Mouse (Mus musculus) heart, embryonic 10.5 days (tissue): ENCODE results near the gene Zfp385a. TPM values are rescaled to one million over a fixed set of nuclear protein-coding genes. Genes with fewer than 3 reads are reported as not detected.

Experiments
- DNase-seq: peaks from one replicate; pipeline ENCODE4 v3.0.0-alpha.2; 2017; ENCODE audit warnings: low spot score
- H3K27ac ChIP-seq: fragments of 300-500 bp; sonication (generic); 2 replicates; pipeline ENCODE4 v1.5.1; 2016; ENCODE audit warnings: mild to moderate bottlenecking
- H3K27me3 ChIP-seq: fragments of 300-500 bp; sonication (generic); 2 replicates; pipeline ENCODE4 v1.6.1; 2016; ENCODE audit warnings: mild to moderate bottlenecking; ENCODE audit not compliant: poor library complexity, insufficient read depth, severe bottlenecking
- H3K36me3 ChIP-seq: fragments of 300-500 bp; sonication (generic); 2 replicates; pipeline ENCODE4 v1.6.1; 2016; ENCODE audit warnings: mild to moderate bottlenecking, moderate library complexity
- H3K4me1 ChIP-seq: fragments of 300-500 bp; sonication (generic); 2 replicates; pipeline ENCODE4 v1.6.1; 2016; ENCODE audit warnings: mild to moderate bottlenecking
- H3K4me3 ChIP-seq: fragments of 300-500 bp; sonication (generic); 2 replicates; pipeline ENCODE4 v1.5.1; 2016; ENCODE audit warnings: mild to moderate bottlenecking, moderate library complexity
- H3K9me3 ChIP-seq: fragments of 300-500 bp; sonication (generic); 2 replicates; pipeline ENCODE4 v1.6.1; 2016; ENCODE audit warnings: mild to moderate bottlenecking, moderate library complexity
- WGBS: fragments of 180-500 bp; shearing (Covaris S2); methylation state at CpG from one replicate; pipeline ENCODE4 v1.1.7; 2016; 5-methylcytosine and 5-hydroxymethylcytosine counted together
- polyA plus RNA-seq: library from polyadenylated mRNA; unstranded; fragments of >200 nt; fragmentation: Nextera tagmentation; extraction: Ambion mirVana; gene quantifications from 2 replicates; pipeline ENCODE4 v1.2.1, GENCODE M21; 2016

The Zfp385a gene
- 8.9 and 15.8 TPM in 2 replicates for polyA plus RNA-seq

DNA sequence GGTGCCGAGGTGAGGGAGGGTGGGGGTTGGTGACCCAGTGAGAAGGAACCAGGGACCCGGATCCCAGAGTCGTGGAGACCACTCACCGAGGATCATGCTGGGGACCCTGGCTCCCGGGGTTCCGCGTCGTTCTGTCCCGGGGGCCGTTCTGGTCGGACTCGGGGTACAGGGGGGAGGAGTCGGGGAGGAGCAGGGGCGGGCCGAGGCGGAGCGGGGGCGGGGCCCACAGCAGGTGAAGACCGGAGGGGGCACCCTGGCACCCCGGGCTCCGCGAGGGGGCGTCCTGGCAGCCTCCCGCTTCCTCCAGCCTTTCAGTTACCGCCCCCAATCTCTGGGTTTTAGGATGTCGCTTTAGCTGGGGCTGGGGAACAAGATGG, at the start of gene Zfp385a:
TSS of gene Zfp385a (minus strand) at position 133 of the 377 bp plus-strand sequence.
- WGBS: under 1% methylated on average over 26 of the region's 26 CpGs
- Histone ChIP-seq H3K27me3 (peaks cover 63% of the 10 kb centered on the region), H3K9me3 (no peaks in the 10 kb centered on the region), H3K27ac (peak within 1 kb of the TSS; percentile 24), H3K36me3 (peaks cover 17% of the 10 kb centered on the region), H3K4me3 (peak within 1 kb of the TSS; percentile 68), H3K4me1 (peaks cover 39% of the 10 kb centered on the region)
- DNase-seq: no peak

DNA sequence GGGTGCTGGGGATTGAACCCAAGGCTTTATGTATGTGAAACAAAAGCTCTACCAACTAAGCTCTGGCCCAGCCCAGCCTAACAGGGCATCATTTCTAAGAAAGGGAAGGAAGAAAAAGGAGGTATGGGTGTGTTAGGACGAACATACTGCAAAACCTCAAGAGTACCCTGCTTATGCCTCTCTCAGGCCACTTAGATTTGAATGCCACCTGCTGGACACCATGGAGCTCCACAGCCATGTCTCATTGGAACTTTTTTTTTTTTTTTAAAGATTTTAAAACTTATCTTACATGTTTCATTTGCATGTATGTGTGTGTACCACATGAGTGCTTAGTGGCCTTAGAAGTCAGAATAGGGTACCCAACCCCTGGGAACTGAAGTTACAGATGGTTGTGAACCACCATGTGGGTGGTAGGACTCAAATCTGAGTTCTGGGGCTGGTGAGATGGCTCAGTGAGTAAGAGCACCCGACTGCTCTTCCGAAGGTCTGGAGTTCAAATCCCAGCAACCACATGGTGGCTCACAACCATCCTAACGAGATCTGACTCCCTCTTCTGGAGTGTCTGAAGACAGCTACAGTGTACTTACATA, 48.8 kb upstream of the Zfp385a start:
- Histone ChIP-seq H3K27me3 (no peaks in the 10 kb centered on the region), H3K36me3 (no peaks in the 10 kb centered on the region), H3K27ac (no peak overlapping the region), H3K4me3 (no peak overlapping the region), H3K4me1 (peaks cover 9% of the 10 kb centered on the region), H3K9me3 (no peaks in the 10 kb centered on the region)
- DNase-seq: no peak
- WGBS: 42% methylated on average over 4 of the region's 4 CpGs

DNA sequence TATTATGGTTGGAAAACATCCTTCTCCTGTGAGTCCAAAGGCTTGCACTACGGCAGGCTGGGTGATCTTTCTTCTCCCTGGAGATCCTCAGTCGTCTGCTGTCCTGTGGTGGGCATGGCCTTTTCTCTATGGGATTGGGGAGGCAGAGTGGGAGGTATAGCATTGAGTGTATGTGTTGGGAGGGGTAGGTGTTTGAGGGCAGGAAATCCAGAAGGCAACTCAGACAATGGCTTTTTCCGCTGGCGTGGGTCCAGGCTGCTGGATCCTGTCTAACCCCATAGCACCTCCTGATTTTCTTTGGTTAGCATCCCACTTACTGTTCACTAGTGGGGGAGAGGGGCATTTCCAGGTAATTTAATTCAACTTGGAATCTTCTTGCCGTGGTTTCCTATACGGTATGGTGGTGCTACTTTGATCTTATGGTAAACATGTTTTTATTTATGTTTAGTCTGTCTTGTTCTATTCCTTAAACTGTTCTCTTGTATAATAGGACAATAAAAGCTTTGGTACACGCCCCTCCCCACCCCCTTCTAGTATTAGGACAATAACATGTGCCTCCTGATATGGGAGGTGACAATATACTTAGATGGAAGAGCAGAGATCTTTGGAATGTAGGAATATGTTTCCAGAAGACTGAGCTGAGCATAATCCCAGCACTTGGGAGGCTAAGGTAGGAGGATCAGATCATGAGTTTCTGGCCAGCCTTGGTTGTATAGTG, 44.0 kb upstream of the Zfp385a start:
- WGBS: 60% methylated on average over 7 of the region's 7 CpGs
- DNase-seq: no peak
- peak overlapping the region; percentile 71 for H3K27ac ChIP-seq
- H3K4me1 ChIP-seq: peaks cover 25% of the 10 kb centered on the region
- H3K9me3 ChIP-seq: no peaks in the 10 kb centered on the region
- no peaks in the 10 kb centered on the region for H3K36me3 ChIP-seq
- H3K4me3 ChIP-seq: peak overlapping the region; percentile 24; the same call in 1 of the 2 replicates
- H3K27me3 ChIP-seq: no peaks in the 10 kb centered on the region

DNA sequence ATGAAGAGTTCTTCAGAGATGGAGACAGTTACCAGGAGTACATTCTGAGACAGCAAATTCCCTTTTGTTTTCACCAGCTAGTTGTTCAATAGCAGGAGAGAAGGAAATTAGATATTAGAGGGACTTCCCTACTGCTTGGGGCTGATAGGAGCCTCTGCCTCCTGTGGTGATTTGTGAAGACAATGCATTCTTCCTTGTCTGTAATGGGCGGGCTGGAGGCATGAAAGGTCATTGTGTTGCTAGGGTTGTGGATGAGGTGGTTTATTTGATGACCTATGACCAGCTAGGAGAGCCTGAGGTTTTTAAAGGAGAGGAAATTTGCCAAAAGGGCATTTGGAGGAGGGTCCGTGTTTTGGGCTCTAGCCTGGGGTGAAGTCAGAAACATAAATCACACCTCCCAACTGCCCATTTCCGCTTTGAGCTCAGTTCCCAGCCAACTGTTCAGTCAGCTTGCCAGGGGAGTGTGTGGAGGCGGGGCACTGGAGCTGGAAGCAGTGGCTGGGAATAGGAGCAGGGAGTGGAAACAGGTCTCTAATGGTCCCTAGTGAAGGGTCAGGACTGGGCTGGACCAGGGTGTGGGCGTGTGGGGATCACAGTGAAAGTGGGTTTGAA, 43.0 kb upstream of the Zfp385a start:
- Histone ChIP-seq H3K36me3 (no peaks in the 10 kb centered on the region), H3K9me3 (no peaks in the 10 kb centered on the region), H3K4me1 (peaks cover 36% of the 10 kb centered on the region), H3K27me3 (no peaks in the 10 kb centered on the region), H3K27ac (peak overlapping the region; percentile 71), H3K4me3 (peak overlapping the region; percentile 24; the same call in 1 of the 2 replicates)
- 42% methylated on average over 5 of the region's 5 CpGs for WGBS
- no peak for DNase-seq

DNA sequence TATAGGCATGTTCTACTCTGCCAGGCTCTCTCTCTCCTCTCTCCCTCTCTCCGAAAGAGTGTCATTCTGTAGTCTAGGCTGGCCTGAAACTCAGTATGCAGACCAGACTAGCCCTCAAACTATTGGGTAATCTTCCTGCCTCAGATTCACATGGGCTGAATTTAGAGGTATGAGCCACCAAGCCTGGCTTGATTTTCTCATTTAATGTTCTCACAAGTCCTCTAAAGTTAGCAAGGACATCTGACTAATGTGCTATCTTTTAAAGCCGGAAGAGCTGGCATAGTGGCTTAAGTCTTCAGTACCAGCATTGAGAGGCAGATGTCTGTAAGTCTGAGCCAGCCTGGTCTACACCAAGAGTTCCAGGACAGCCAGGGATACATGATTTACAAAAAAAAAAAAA, 42.2 kb upstream of the Zfp385a start:
- Histone ChIP-seq H3K27ac (0 out of 2 replicates have a peak overlapping the region, but pooled peaks have one; percentile 4), H3K9me3 (no peaks in the 10 kb centered on the region), H3K4me1 (peaks cover 44% of the 10 kb centered on the region), H3K27me3 (no peaks in the 10 kb centered on the region), H3K36me3 (no peaks in the 10 kb centered on the region), H3K4me3 (no peak overlapping the region)
- 83% methylated on average over 2 of the region's 2 CpGs for WGBS
- DNase-seq: no peak

DNA sequence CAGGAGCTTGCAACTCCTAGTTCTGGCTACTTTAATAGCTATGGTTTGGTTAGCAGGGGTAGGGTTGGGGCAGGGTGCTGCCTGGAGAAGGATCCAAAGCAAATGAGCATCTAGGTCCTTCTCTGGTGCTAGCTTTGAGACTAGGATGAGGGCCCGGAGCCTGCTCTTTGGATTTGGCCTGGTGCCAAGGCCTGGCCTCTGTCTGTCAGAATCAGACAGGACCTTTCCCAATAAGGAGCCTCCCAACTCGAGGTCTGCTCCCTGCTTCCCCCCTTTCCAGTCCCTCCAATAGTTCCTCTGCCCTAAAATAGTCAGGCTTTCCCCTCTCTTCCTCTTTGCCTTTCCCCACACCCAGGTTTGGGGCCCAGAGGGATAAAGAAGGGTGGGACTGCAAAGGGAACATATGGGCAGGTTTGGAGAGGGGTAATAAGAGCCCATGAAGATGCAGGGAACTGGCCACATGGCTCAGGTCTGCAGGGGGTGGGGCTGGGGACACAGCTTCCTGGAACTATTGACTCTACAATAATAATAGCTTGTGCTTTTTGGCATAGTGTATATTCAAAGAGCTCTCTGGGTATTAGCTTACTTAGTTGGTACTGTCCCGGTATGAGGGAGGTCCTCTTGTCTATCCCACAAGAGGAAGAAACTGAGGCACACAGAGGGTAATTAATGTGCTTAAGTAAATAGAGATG, 38.9 kb upstream of the Zfp385a start:
- Histone ChIP-seq H3K27me3 (no peaks in the 10 kb centered on the region), H3K4me1 (peaks cover 42% of the 10 kb centered on the region), H3K36me3 (no peaks in the 10 kb centered on the region), H3K4me3 (no peak overlapping the region), H3K27ac (peak overlapping the region; percentile 81), H3K9me3 (no peaks in the 10 kb centered on the region)
- peak; percentile 81 for DNase-seq
- WGBS: 35% methylated on average over 3 of the region's 3 CpGs

DNA sequence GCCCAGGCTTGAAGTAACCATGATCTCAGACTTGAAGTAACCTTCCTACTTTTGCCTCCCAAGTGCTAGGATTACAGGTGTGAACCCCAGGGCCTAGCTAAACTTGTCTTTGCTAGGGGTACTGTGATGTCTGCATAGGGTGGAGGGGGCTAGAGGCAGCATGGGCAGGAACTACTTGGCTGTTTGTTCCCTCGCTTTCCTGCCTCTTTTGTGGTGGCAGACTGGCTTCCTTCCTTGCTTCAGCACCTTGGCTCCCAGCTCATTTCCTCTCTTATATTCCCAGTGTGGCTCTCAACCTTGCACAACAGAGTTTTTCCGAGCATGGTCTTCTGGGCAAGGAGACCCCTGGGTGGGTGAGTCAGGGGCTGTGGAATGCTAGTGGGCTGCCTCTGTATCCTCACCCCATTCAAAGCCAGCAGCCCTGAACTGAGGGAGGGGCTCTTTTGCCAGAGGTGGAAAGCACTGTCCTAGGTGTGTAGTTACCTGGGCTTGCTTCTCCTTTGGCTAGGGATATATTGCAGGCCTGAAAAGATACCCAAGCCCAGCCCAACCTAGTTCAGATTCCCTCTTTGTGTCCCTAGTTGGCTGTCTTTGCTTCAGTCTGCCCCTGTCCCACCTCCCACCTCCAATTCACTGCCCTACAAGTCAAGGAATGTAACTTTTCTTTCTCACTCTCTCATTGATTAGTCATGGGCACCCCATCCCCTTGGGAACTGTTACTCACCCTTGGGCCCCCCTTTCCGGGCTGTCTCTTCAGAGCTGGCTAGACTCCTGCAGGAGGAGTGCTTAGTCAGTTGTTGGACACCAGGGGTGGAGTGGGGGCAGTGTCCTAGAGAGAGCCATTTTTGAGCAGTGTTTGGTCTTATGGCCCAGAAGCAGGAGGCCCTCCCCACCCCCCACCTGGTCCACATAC, 38.1 kb upstream of the Zfp385a start:
- no peaks in the 10 kb centered on the region for H3K27me3 ChIP-seq
- peaks cover 34% of the 10 kb centered on the region for H3K4me1 ChIP-seq
- no peak for DNase-seq
- H3K4me3 ChIP-seq: peak overlapping the region; percentile 5; the same call in 1 of the 2 replicates
- no peaks in the 10 kb centered on the region for H3K9me3 ChIP-seq
- H3K36me3 ChIP-seq: no peaks in the 10 kb centered on the region
- 50% methylated on average over 3 of the region's 3 CpGs for WGBS
- peak overlapping the region; percentile 81 for H3K27ac ChIP-seq

DNA sequence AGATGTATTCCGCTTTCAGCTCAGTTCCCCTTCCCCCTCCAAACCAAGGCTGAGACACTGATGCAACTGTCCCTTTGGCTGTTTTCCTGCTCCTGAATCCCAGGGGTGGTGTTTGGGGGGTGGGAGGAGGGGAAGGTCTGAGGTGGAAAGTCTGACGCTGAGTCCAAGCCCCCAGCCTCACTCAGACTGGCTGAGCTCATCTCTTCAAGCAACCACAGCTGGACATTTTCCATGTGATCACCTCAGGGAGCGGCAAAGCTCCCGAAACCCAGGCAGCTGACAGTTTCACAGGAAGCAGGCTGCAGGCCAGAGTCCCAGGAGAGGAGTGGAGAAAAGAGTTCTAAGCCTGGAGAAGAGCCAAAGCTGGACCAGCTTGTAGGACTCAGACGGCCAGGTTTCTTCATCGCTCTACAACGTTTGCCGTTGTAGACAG, 37.0 kb upstream of the Zfp385a start:
- Histone ChIP-seq H3K36me3 (no peaks in the 10 kb centered on the region), H3K4me1 (peaks cover 34% of the 10 kb centered on the region), H3K27ac (peak overlapping the region; percentile 81), H3K9me3 (no peaks in the 10 kb centered on the region), H3K27me3 (no peaks in the 10 kb centered on the region), H3K4me3 (no peak overlapping the region)
- WGBS: 55% methylated on average over 8 of the region's 8 CpGs
- DNase-seq: peak; percentile 86

DNA sequence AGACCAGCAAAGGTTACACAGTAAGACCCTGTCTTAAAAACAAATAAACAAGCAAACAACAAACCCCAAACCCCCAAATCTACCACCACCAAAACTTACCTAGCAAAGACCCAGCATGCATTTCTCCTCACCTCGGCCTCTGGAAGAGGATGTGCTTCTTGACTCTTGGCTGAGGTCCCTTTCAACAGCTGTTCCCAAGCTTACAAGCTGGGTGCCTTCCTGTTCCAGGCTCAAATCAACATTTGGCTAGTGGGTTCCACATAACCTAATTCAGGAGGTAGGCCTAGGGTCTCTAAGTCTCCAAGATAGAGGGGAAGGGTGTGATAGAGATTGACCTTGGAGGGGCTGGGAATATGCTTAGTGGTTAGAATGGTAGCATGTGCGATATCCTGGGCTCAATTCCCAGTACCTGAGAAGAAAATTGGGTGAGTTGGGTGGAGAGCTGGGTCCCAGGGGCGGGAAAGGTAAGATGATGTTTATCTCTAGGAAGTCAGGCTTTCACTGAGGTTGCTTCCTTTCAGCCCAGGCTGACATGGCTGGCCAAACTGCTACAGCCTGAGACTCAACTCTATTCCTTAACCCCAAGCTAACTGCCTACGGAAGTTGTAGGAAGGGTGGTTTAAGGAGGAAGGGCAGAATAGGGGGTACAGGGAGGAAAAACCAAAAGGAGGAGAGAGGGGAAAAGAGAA, 35.4 kb upstream of the Zfp385a start:
- WGBS: 79% methylated on average over 4 of the region's 4 CpGs
- Histone ChIP-seq H3K4me1 (peaks cover 49% of the 10 kb centered on the region), H3K27ac (no peak overlapping the region), H3K36me3 (no peaks in the 10 kb centered on the region), H3K9me3 (no peaks in the 10 kb centered on the region), H3K4me3 (no peak overlapping the region), H3K27me3 (no peaks in the 10 kb centered on the region)
- DNase-seq: no peak

DNA sequence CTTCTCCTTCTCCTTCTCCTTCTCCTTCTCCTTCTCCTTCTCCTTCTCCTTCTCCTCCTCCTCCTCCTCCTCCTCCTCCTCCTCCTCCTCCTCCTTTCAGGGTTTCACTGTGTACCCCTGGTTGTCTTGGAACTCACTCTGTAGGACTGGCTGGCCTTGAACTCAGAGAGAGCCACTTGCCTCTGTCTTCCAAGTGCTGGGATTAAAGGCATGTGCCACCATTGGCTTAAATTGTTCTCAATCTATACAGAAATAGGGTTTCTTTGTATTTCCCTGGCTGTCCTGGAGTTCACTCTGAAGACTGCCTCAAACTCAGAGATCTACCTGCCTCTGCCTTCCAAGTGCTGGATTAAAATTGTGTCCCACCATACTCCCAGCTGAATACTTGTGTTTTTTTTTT, 32.6 kb upstream of the Zfp385a start:
- peak; percentile 67 for DNase-seq
- peaks cover 48% of the 10 kb centered on the region for H3K4me1 ChIP-seq

DNA sequence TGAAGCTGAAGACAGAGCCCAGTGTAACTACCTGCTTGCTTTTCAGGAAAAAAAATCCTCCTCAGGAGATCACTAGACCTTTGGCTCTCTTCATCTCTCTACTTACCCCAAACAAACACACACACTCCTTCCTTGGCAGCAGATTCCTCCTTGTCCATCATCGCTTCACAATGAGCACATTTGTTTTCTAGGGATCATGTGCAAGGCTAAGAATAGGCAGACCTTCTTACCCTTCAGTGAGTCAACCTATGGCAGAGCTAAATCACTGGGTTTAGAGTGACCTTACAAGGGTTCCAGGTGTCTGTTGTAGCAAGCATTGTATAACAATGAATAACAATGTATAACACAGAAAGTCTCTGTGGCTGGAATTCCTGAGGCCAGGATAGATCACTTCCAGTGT, 31.8 kb upstream of the Zfp385a start:
- H3K27ac ChIP-seq: peak overlapping the region; percentile 47
- H3K36me3 ChIP-seq: no peaks in the 10 kb centered on the region
- H3K27me3 ChIP-seq: no peaks in the 10 kb centered on the region
- no peak overlapping the region for H3K4me3 ChIP-seq
- no peaks in the 10 kb centered on the region for H3K9me3 ChIP-seq
- 68% methylated on average over 1 of the region's 1 CpGs for WGBS
- peak; percentile 42 for DNase-seq
- peaks cover 48% of the 10 kb centered on the region for H3K4me1 ChIP-seq

More for the DNA sequence above, 32.6 kb upstream of the Zfp385a start:
- Histone ChIP-seq H3K27me3 (no peaks in the 10 kb centered on the region), H3K4me3 (no peak overlapping the region), H3K36me3 (no peaks in the 10 kb centered on the region), H3K9me3 (no peaks in the 10 kb centered on the region), H3K27ac (no peak overlapping the region)
